Mouse (Mus musculus) spleen, postnatal 36 days (tissue): Measurements from ENCODE around the gene Fubp1.

Source experiments
- DNase-seq, 2 experiments: peaks; one replicate each; pipeline ENCODE4 v3.0.0; 2022; ENCODE audit warnings: low spot score in 2 of 2, mixed read lengths in 1 of 2

Fubp1 gene

GRCm38 (mm10) chr3:152231333-152232100 lies 21.3 kb downstream of the Fubp1 start:
- no peak for DNase-seq

DNA sequence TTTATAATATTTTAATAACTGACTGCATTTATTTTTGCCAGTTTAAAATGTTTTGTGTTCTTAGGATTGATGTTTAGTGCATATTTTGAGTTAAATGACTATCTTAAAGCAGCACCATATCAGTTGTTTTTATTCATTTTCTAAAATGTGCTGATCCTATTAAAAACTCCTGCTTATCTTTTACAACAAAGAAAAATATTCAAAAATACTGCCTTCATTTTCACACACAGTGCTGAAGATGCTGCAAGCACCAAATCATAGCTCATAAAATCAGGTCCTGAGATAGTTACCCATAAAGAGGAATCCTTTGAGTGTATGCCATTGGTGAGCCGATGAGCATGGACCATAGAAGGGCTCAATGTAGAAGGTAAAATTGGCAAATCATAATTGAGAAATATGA lies 25.0 kb downstream of the Fubp1 start:
- DNase-seq = no peak

GRCm38 (mm10) chr3:152235805-152236204 lies 25.6 kb downstream of the Fubp1 start:
- no peak for DNase-seq

DNA sequence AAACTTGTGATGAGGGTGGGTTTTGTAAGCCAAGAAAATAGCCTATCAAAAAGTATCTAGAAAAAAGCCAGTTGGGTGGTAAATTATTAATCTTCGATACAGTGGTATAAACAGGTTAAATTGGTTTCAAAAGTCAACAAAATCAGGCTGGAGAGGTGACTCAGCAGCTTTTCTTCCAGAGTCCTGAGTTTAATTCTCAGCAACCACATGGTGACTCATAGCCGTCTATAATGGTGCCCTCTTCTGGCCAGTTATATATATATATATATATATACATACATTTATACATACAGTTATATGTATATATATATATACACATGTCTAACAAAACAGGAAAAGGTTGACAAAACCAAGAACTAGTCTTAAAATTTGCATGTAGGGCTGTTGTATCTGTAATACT lies 28.6 kb downstream of the Fubp1 start:
- peak in 1 of 2 experiments; percentile 40 for DNase-seq

GRCm38 (mm10) chr3:152239592-152239991 lies 29.4 kb downstream of the Fubp1 start:
- no peak for DNase-seq

DNA sequence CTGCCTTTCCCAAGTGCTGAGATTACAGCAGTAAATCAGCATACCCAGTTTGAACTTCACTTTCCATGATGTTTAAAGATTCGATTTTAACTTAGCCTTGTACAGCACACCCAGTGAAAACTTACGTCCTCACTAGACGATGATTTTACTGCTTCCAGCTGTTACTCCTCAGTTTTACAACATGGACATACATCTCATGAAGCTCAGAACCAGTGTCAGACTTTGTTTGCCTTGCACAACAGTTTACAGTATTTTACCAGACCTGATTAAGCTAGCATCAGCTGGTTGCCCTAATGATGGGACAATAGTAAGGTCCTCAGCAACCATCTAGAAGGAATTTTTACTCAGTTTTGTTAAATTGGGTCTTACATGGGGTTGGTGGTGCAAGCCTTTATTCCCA lies 30.9 kb downstream of the Fubp1 start:
- no peak for DNase-seq

DNA sequence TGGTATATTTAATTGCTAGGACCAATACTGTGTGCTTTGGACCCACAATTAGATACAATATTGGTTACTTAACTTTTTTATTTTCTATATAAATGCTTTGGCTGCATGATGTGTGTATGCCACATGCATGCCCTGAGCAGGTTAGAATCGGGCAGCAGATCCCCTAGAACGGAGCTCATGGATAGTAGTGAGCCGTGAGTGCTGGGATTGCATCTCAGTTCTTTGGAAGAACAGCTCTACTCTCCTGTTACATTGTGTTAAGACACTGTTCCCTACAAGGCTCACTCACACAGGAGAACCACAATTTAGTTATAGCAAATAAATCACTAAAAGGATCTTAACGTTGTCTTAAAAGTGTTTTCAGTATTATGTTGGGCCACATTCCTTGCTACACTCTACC lies 33.1 kb downstream of the Fubp1 start:
- no peak for DNase-seq

GRCm38 (mm10) chr3:152245273-152245910 lies 35.2 kb downstream of the Fubp1 start:
- no peak for DNase-seq

DNA sequence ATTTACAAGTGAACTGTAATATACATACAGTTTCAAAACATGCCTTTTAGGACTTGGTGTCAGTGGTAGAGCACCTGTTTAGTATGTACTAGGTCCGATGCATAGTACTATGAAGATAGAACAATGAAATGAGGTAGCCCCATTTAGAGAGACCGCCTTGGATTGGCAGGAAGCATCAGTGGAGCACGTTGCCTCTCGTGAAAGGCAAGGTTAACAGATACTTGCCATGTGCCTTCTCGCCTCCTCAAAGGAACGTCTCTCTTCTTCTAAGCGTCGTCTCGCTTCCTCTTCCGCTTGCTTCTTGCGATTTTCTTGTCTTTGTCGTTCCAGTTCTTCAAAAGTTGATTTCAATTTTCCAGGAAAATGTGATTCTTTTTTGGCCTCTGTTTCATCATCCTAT lies 37.5 kb downstream of the Fubp1 start:
- DNase-seq = no peak

DNA sequence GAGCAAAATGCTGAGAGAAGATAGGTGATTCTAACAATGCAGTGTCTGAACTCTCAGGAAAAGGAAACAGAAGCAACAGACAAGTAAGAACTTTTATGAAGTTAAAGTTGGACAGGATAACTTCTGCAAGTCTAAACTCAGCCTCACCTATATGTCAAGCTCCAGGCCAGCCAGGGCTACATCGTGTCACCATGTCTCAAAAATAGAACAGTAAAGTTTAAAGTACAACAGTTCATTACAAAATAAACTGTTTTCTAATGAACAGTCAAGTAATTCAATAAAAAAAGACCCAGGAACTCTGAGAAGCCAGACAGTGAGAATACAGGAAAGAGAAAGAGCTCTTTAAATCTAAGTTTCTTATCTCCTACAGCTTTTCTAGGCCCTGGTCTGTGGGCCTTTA lies 40.3 kb downstream of the Fubp1 start:
- no peak for DNase-seq

DNA sequence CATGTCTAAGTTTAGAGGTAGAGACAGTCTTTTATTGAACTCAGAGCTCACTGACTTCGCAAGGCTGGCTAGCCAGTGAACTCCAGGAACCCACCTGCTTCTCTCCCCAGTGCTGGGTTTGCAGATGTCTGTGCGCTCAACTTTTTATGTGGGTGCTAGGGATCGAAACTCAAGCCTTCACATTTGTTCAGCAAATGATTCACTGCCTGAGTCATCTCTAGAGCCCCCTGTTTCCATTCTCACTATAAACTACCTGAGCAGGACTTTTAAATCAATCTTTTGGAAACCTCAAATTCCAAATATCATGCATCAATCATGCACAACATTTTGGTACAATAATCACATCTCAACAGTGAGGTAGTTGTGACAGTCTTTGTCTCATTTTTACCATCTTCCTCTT lies 47.3 kb downstream of the Fubp1 start:
- DNase-seq = no peak

DNA sequence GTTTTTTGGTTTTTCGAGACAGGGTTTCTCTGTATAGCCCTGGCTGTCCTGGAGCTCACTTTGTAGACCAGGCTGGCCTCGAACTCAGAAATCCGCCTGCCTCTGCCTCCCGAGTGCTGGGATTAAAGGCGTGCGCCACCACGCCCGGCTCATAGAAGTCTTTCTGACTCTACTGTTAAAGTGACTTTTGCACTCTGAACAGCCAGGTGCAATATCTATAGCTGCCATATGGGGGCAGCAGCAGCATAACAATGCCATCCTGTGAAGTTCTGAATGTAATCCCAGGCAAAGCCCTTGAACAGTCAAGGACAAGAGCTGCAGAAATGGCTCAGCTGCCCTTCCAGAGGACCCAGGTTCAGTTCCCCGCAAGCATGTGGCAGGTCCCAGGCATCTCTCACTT lies 49.2 kb downstream of the Fubp1 start:
- DNase-seq = peak; percentile 32 to 39

GRCm38 (mm10) chr3:152260362-152260761 lies 50.1 kb downstream of the Fubp1 start:
- DNase-seq = no peak

- DNase-seq = no peak
Observed at GRCm38 (mm10) chr3:152261436-152261835, 51.2 kb downstream of the Fubp1 start.

- no peak for DNase-seq
Observed at GRCm38 (mm10) chr3:152261948-152262347, 51.7 kb downstream of the Fubp1 start.

DNA sequence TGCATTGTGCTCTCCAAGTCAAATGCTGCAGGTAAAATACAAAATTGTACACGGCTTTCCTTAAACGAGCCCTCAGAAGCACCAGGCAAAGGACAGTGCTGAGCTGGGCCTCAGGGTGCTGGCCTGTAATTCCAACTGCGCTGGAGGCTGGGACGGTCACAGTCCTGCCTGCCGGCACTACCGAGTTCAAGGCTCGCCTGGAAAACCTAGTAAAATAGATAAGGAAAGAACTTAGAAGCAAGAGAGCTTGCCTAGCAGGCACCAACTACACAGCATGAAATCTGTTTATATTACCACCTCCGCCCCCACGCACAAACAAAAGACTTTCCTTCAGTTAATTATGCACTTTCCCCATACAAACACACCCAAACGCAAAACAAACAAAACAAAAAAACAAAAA lies 54.2 kb downstream of the Fubp1 start:
- no peak for DNase-seq

- no peak for DNase-seq
Observed at GRCm38 (mm10) chr3:152264830-152265229, 54.6 kb downstream of the Fubp1 start.

GRCm38 (mm10) chr3:152265351-152266035 lies 55.3 kb downstream of the Fubp1 start:
- DNase-seq = no peak

- no peak for DNase-seq
Observed at GRCm38 (mm10) chr3:152266036-152266421, 55.8 kb downstream of the Fubp1 start, which contains the start of gene Nexn. Gene Nexn (minus strand): TSS chr3:152266350.

GRCm38 (mm10) chr3:152268099-152268498 lies 57.9 kb downstream of the Fubp1 start:
- no peak for DNase-seq

- DNase-seq = no peak
Observed at GRCm38 (mm10) chr3:152271071-152271710, 61.0 kb downstream of the Fubp1 start.

GRCm38 (mm10) chr3:152271876-152272275 lies 61.7 kb downstream of the Fubp1 start:
- no peak for DNase-seq
